Mouse (Mus musculus) large intestine, adult 2 months (tissue): ENCODE data around the gene Nfe2l3. TPM values are rescaled to one million over a fixed set of nuclear protein-coding genes. Genes with fewer than 3 reads are reported as not detected.

Experiments used
- DNase-seq: peaks from one replicate; pipeline ENCODE4 v3.0.0-alpha.2; 2012; ENCODE audit warnings: low read depth, low spot score
- whole genome bisulfite sequencing: fragments of 180-500 bp; shearing (Covaris S2); methylation state at CpG from one replicate; pipeline ENCODE4 v1.1.7; 2018; 5-methylcytosine and 5-hydroxymethylcytosine counted together
- polyA plus RNA-seq: library from polyadenylated mRNA; depleted of rRNA; stranded (reverse); fragments of >200 nt; gene quantifications from 2 replicates; pipeline ENCODE4 v1.2.3, GENCODE M21; 2012

The Nfe2l3 gene
- polyA plus RNA-seq, 1 experiment, result 0.15 TPM

DNA sequence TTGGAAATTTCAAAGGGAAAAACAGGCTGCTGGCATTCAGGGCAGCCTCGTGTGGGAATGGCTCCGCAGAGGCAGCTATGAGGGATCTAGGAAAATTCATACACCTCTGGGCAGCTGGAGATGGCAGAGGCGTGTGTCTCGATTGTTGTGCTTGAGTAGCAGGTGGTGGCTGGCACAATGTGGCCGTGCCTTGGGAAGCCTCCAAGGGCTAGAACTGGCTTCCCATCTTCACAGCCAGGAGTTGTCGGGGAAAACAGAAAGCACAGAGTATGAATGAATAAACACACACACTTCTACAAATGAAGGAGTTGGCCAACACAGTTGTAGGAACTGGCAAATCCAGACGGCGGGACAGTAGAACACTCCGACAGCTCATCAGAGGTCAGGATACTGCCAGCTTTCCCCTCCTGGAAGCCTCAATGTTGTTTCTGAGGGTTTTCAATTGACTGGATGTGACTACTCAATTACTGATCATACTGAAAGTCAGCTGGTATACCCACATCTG lies 6.4 kb downstream of the Nfe2l3 start:
- DNase-seq, result no peak
- WGBS, result 81% methylated on average over 9 of the region's 9 CpGs

GRCm38 (mm10) chr6:51442191-51442835 lies 9.8 kb downstream of the Nfe2l3 start:
- DNase-seq, result no peak
- WGBS, result 45% methylated on average over 9 of the region's 9 CpGs

DNA sequence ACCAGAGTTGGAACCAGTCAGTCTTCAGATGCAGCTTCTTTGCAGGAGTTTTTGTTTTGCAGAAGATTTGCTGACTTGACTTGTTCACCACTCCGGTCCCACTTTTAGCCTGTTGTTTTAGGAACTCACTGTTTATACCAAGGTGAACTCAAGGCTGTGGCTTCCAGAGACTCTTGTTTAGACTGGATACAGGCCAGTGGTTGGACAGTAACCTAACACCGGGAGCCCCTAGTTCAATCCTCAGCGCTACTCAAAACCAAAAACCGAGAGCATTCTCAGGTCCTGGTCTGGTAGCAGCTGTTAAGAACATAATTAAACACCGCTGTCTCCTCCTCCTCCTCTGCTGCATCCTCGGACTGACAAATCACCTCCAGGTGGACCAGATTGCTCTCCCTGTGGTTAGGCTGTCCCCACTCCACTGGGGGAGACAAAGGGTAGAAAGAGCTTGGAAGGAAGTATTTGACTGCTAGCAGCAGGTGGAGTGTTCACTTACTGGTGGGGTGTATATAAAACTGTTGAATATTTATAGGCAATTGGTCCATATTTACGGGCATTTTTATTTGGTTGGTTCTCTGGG lies 20.5 kb downstream of the Nfe2l3 start:
- DNase-seq, result no peak
- 55% methylated on average over 7 of the region's 7 CpGs for WGBS

GRCm38 (mm10) chr6:51454949-51455348 lies 22.5 kb downstream of the Nfe2l3 start:
- no peak for DNase-seq
- WGBS, result 14% methylated on average over 3 of the region's 3 CpGs

- WGBS, result 30% methylated on average over 1 of the region's 1 CpGs
- DNase-seq, result no peak
Observed at GRCm38 (mm10) chr6:51456198-51456597, 23.7 kb downstream of the Nfe2l3 start.

DNA sequence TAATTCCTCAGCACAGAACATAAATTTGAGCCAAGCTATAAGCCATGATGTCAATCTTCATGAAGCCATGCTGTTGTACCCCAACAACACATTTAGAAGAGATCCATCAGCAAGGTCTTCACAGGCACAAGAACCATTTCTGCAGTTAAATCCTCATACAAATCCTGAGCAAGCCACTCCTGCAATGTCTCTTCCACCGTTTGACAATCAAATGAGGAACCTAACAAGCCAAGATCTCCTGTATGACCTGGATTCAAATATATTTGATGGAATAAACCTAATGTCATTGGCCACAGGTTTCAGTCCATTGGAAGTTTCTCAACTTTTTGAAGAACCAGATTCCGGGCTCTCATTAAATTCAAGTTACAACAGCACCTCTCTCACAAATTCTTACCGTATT lies 24.8 kb downstream of the Nfe2l3 start:
- WGBS, result 56% methylated on average over 3 of the region's 3 CpGs
- no peak for DNase-seq

- WGBS, result 74% methylated on average over 8 of the region's 8 CpGs
Observed at GRCm38 (mm10) chr6:51457770-51458387, 25.4 kb downstream of the Nfe2l3 start.

GRCm38 (mm10) chr6:51458925-51459312 lies 26.4 kb downstream of the Nfe2l3 start:
- no peak for DNase-seq
- WGBS, result 54% methylated on average over 2 of the region's 2 CpGs

More at GRCm38 (mm10) chr6:51457770-51458387, 25.4 kb downstream of the Nfe2l3 start:
- DNase-seq, result no peak

- WGBS, result 53% methylated on average over 5 of the region's 5 CpGs
Observed at GRCm38 (mm10) chr6:51459313-51460020, 27.0 kb downstream of the Nfe2l3 start.

DNA sequence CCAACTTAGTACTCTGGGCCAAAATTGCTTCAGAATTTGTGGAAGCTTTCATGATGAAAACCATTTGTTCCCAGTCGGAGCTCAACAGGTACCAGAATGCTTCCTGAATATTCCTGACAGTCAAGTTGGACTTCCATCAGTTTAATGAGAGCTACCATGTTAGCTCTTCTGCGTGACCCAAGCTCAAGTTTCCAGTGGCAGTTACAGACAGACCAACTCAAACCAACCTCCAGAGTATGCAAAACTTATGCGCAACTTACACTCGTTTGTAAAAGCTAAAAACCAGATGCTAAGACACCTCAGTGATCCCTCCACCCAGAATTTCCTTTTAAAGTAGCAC lies 27.5 kb downstream of the Nfe2l3 start:
- 83% methylated on average over 4 of the region's 4 CpGs for WGBS
- DNase-seq, result no peak

More at GRCm38 (mm10) chr6:51459313-51460020, 27.0 kb downstream of the Nfe2l3 start:
- DNase-seq, result no peak

GRCm38 (mm10) chr6:51460363-51460762 lies 27.9 kb downstream of the Nfe2l3 start:
- no peak for DNase-seq
- WGBS, result 71% methylated on average over 3 of the region's 3 CpGs

- no peak for DNase-seq
- 1% methylated on average over 2 of the region's 2 CpGs for WGBS
Observed at GRCm38 (mm10) chr6:51467649-51468048, 35.2 kb downstream of the Nfe2l3 start.

DNA sequence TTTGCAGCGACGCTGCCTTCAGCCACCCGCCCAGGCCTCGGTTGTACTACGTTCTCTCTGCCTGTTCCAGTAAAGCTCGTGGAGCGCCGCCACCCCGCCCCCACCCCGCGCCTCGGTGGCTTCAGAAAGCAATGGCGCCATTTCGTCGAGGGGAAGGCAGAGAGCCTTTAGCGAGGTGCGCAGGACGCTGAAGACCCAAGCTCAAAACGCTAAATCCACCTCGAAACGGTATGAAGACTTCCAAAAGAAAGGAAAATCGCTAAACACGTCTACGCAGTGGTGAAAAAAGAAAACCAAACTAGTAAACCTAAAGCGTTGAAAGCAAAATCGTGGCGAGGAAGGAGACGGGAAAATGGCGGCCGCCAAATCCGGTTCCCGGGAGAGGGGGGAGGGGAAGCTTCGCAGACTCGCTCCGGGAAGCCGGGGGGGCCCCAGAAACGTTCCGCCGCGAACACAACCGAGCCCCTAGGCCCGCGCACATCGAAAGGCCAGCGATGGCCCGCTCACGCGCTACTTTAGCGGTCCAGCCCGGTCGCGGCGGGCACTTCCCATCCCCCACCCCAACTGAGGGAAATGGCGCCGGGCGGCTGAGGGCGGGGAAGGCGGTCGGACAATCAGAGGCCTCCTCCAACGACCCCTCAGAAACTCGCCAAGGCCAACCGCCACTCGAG lies 36.6 kb downstream of the Nfe2l3 start:
- under 1% methylated on average over 63 of the region's 63 CpGs for WGBS
- DNase-seq, result peak; percentile 64

- peak; percentile 98 for DNase-seq
- under 1% methylated on average over 63 of the region's 63 CpGs for WGBS
Observed at GRCm38 (mm10) chr6:51469715-51470310, 37.3 kb downstream of the Nfe2l3 start, which contains the start of gene Hnrnpa2b1. TSS of gene Hnrnpa2b1 (minus strand) at chr6:51469894.

DNA sequence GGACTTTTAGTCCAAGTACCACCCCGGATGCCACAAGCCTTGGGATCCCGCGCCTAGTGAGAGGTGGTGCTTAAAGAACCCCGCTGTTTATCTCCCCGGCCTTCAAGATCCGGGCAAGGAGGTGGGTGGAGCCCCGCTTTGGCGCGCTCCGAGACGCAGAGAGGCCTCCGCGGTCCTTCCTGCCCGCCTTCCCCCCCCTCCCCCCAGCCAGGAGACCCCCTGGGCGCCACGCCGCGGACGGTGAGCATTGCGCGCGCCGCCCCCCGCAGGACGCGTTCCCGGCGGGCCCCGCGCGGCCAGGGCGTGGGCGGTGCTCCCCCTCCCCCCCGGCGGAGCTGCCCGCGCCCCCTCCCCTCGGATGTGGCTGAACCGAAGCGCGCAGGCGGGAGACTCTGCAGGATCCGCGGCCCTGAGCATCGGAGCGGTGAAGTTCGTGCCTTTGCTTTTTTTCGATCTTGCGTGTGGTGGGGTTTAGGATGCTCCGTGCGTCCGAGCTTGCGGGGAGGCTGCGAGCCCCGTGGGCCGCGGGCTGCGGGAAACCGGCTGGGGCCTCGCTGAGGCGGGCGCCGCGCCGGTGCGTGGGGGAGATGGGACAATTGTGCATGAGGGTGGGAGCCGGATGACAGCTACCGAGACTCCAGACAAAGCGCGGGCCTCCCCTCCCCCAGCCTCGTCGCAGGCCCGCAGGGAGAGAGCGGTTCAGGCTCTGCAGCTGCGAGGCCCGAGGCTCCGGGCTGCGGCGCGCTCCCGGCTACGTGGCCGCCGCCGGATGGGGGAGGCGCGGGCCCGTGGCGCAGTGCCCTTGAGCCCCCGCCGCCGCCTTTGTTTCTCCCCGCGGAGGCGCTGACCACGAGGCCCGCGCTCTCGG lies 38.1 kb downstream of the Nfe2l3 start, which contains the start of gene Cbx3:
Gene Cbx3 (plus strand): TSS at position 50 of the 868 bp plus-strand sequence.
- WGBS, result under 1% methylated on average over 99 of the region's 99 CpGs
- no peak for DNase-seq

GRCm38 (mm10) chr6:51471179-51471505 lies 38.7 kb downstream of the Nfe2l3 start:
- no peak for DNase-seq
- WGBS, result 0% methylated on average over 10 of the region's 10 CpGs

DNA sequence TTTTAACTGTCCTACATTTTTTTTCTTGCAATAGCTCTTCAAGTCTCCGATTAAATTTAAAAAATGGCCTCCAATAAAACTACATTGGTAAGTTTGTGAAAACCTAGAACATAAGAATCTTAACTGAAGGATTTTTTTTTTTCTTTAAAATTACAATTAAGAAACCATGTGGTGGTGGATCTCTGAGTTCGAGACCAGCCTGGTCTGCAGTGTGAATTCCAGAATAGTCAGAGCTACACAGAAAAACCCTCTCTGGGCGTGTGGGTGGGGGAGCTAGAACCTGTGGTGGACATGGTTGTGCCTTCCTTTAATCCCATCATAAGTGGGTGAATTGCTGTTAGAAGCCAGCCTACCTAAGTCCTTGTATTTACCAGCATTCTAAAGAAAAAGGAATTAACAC lies 39.3 kb downstream of the Nfe2l3 start:
- no peak for DNase-seq
- WGBS, result 19% methylated on average over 3 of the region's 3 CpGs

GRCm38 (mm10) chr6:51472213-51472612 lies 39.7 kb downstream of the Nfe2l3 start:
- no peak for DNase-seq
- 35% methylated on average over 4 of the region's 4 CpGs for WGBS
